Mouse (Mus musculus): Measurements from ENCODE around the gene Dgke. TPM values are rescaled to one million over a fixed set of nuclear protein-coding genes. Genes with fewer than 3 reads are reported as not detected.

The Dgke gene
- total and polyA plus RNA-seq, 3 experiments, result 2.1 to 3.9 (median 3.4) TPM

GRCm38 (mm10) chr11:89067871-89068490 lies 1.3 kb upstream of the Dgke start:
- DNase-seq (ENCODE audit: low spot score) (no peak), ATAC-seq (ENCODE audit: extremely low read depth, insufficient number of reproducible peaks, low FRiP score, poor library complexity, severe bottlenecking) (no peak)
- TF ChIP-seq POLR2AphosphoS5 (IDR thresholded peaks at IDR 0.05; ENCODE audit: insufficient replicate concordance, low read depth, low read length) (no peak), CTCF (IDR thresholded peaks at IDR 0.05; ENCODE audit: low read depth, low read length) (no peak), GATA1 (IDR thresholded peaks at IDR 0.05; ENCODE audit: borderline replicate concordance, low read length) (no peak), GATA2 (IDR thresholded peaks at IDR 0.05; ENCODE audit: borderline replicate concordance, low read depth, low read length) (no peak), TAL1 (conservative IDR thresholded peaks at IDR 0.05; ENCODE audit: low read depth, low read length) (no peak)

GRCm38 (mm10) chr11:89067301-89067822 lies 712 bp upstream of the Dgke start:
- Histone ChIP-seq H3K27me3 (ENCODE audit: insufficient read depth, low read length) (peaks cover 25% of the 10 kb centered on the region), H3K4me3 (ENCODE audit: low read depth, low read length) (no peak overlapping the region), H3K36me3 (replicated peaks) (no peaks in the 10 kb centered on the region), H3K4me1 (ENCODE audit: insufficient read depth, low read depth, low read length) (peaks cover 15% of the 10 kb centered on the region), H3K9me3 (replicated peaks) (no peaks in the 10 kb centered on the region)
- no peak for TF ChIP-seq GATA1 (IDR thresholded peaks at IDR 0.05; ENCODE audit: borderline replicate concordance, low read length)
- no peak for TF ChIP-seq GATA2 (IDR thresholded peaks at IDR 0.05; ENCODE audit: borderline replicate concordance, low read depth, low read length)
- TF ChIP-seq CTCF (IDR thresholded peaks at IDR 0.05; ENCODE audit: low read depth, low read length), result no peak
- no peak for TF ChIP-seq TAL1 (conservative IDR thresholded peaks at IDR 0.05; ENCODE audit: low read depth, low read length)
- TF ChIP-seq POLR2AphosphoS5 (IDR thresholded peaks at IDR 0.05; ENCODE audit: insufficient replicate concordance, low read depth, low read length), result no peak
- DNase-seq (ENCODE audit: low spot score), result no peak
- no peak for ATAC-seq (ENCODE audit: extremely low read depth, insufficient number of reproducible peaks, low FRiP score, poor library complexity, severe bottlenecking)

More at GRCm38 (mm10) chr11:89067871-89068490, 1.3 kb upstream of the Dgke start:
- no peaks in the 10 kb centered on the region for H3K9me3 ChIP-seq (replicated peaks)
- peaks cover 16% of the 10 kb centered on the region for H3K4me1 ChIP-seq (ENCODE audit: insufficient read depth, low read depth, low read length)
- H3K36me3 ChIP-seq (replicated peaks), result no peaks in the 10 kb centered on the region
- no peak overlapping the region for H3K4me3 ChIP-seq (ENCODE audit: low read depth, low read length)
- peaks cover 25% of the 10 kb centered on the region for H3K27me3 ChIP-seq (ENCODE audit: insufficient read depth, low read length)

DNA sequence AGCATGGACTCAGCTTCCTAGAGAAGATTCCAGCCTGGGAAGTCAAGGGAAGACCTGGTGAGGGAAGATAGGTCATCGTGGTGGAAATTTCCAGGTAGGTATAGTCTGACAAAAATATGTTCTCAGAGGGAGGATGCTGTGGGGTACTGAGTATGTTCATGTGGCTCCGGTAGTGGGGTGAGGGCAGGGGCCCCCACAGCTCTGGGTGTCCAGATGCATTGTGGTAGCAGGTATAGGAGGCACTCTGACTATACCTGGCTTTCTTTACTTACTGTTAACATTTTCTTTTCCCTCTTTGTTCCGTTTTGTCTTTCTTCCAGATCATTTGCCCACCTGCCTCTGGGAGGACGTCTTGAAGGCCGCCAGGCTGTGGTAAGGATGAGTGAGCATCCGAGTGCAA lies 524 bp downstream of the Dgke start:
- Histone ChIP-seq H3K36me3 (replicated peaks) (no peaks in the 10 kb centered on the region), H3K4me3 (ENCODE audit: low read depth, low read length) (no peak overlapping the region), H3K27me3 (ENCODE audit: insufficient read depth, low read length) (peaks cover 23% of the 10 kb centered on the region), H3K9me3 (replicated peaks) (no peaks in the 10 kb centered on the region), H3K4me1 (ENCODE audit: insufficient read depth, low read depth, low read length) (peaks cover 13% of the 10 kb centered on the region)
- DNase-seq (ENCODE audit: low spot score) (no peak), ATAC-seq (ENCODE audit: extremely low read depth, insufficient number of reproducible peaks, low FRiP score, poor library complexity, severe bottlenecking) (no peak)
- TF ChIP-seq GATA1 (IDR thresholded peaks at IDR 0.05; ENCODE audit: borderline replicate concordance, low read length) (no peak), POLR2AphosphoS5 (IDR thresholded peaks at IDR 0.05; ENCODE audit: insufficient replicate concordance, low read depth, low read length) (no peak)

GRCm38 (mm10) chr11:89065297-89065696 lies 1.4 kb downstream of the Dgke start:
- no peaks in the 10 kb centered on the region for H3K36me3 ChIP-seq (replicated peaks)
- peaks cover 17% of the 10 kb centered on the region for H3K4me1 ChIP-seq (ENCODE audit: insufficient read depth, low read depth, low read length)
- no peaks in the 10 kb centered on the region for H3K9me3 ChIP-seq (replicated peaks)
- TF ChIP-seq TAL1 (conservative IDR thresholded peaks at IDR 0.05; ENCODE audit: low read depth, low read length) (no peak), POLR2AphosphoS5 (IDR thresholded peaks at IDR 0.05; ENCODE audit: insufficient replicate concordance, low read depth, low read length) (no peak), CTCF (IDR thresholded peaks at IDR 0.05; ENCODE audit: low read depth, low read length) (no peak), GATA2 (IDR thresholded peaks at IDR 0.05; ENCODE audit: borderline replicate concordance, low read depth, low read length) (no peak), GATA1 (IDR thresholded peaks at IDR 0.05; ENCODE audit: borderline replicate concordance, low read length) (no peak)
- H3K27me3 ChIP-seq (ENCODE audit: insufficient read depth, low read length), result peaks cover 23% of the 10 kb centered on the region
- ATAC-seq (ENCODE audit: extremely low read depth, insufficient number of reproducible peaks, low FRiP score, poor library complexity, severe bottlenecking) (no peak), DNase-seq (ENCODE audit: low spot score) (no peak)
- no peak overlapping the region for H3K4me3 ChIP-seq (ENCODE audit: low read depth, low read length)

- H3K36me3 ChIP-seq (replicated peaks), result no peaks in the 10 kb centered on the region
- peaks cover 23% of the 10 kb centered on the region for H3K27me3 ChIP-seq (ENCODE audit: insufficient read depth, low read length)
- no peaks in the 10 kb centered on the region for H3K9me3 ChIP-seq (replicated peaks)
- no peak for DNase-seq (ENCODE audit: low spot score)
- ATAC-seq (ENCODE audit: extremely low read depth, insufficient number of reproducible peaks, low FRiP score, poor library complexity, severe bottlenecking), result no peak
- peaks cover 27% of the 10 kb centered on the region for H3K4me1 ChIP-seq (ENCODE audit: insufficient read depth, low read depth, low read length)
- no peak overlapping the region for H3K4me3 ChIP-seq (ENCODE audit: low read depth, low read length)
- no peak for TF ChIP-seq GATA1 (IDR thresholded peaks at IDR 0.05; ENCODE audit: borderline replicate concordance, low read length)
- TF ChIP-seq GATA2 (IDR thresholded peaks at IDR 0.05; ENCODE audit: borderline replicate concordance, low read depth, low read length), result no peak
- no peak for TF ChIP-seq POLR2AphosphoS5 (IDR thresholded peaks at IDR 0.05; ENCODE audit: insufficient replicate concordance, low read depth, low read length)
- TF ChIP-seq CTCF (IDR thresholded peaks at IDR 0.05; ENCODE audit: low read depth, low read length), result no peak
- no peak for TF ChIP-seq TAL1 (conservative IDR thresholded peaks at IDR 0.05; ENCODE audit: low read depth, low read length)
These were observed 2.3 kb downstream of the Dgke start for GRCm38 (mm10) chr11:89064312-89064711.

DNA sequence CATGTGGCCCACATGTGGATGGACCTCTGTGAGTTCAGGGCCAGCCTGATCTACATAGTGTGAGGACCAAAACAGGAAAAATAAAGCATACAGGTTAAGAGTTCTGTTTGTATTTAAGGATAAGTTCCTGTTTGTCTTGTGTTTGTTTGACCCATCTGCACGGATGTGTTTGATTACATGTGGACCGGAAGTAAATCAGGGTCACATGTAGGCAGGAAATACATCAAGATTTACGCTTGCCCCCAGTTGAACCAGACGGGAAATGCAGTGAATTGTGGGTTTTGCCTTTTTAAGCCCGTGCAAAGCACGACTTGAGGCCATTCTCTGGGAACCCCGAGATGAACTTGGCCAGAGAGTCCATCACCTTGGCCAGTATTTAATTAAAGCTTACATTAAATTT lies 5.3 kb downstream of the Dgke start:
- H3K4me1 ChIP-seq (ENCODE audit: insufficient read depth, low read depth, low read length), result peaks cover 38% of the 10 kb centered on the region
- TF ChIP-seq CTCF (IDR thresholded peaks at IDR 0.05; ENCODE audit: low read depth, low read length) (no peak), GATA2 (IDR thresholded peaks at IDR 0.05; ENCODE audit: borderline replicate concordance, low read depth, low read length) (no peak), POLR2AphosphoS5 (IDR thresholded peaks at IDR 0.05; ENCODE audit: insufficient replicate concordance, low read depth, low read length) (no peak)
- peaks cover 5% of the 10 kb centered on the region for H3K27me3 ChIP-seq (ENCODE audit: insufficient read depth, low read length)
- no peak overlapping the region for H3K4me3 ChIP-seq (ENCODE audit: low read depth, low read length)
- DNase-seq (ENCODE audit: low spot score), result no peak
- H3K9me3 ChIP-seq (replicated peaks), result no peaks in the 10 kb centered on the region
- peaks cover 18% of the 10 kb centered on the region for H3K36me3 ChIP-seq (replicated peaks)
- ATAC-seq (ENCODE audit: extremely low read depth, insufficient number of reproducible peaks, low FRiP score, poor library complexity, severe bottlenecking), result no peak

Data from G1E (cell line).